Mouse (Mus musculus) layer of hippocampus, postnatal 10 days (tissue): ENCODE results near the gene Phospho1. TPM values are rescaled to one million over a fixed set of nuclear protein-coding genes. Genes with fewer than 3 reads are reported as not detected.

Experiments
- DNase-seq, 2 experiments: peaks; one replicate each; pipeline ENCODE4 v3.0.0; 2021; ENCODE audit warnings: low spot score in 2 of 2
- total RNA-seq, 2 experiments: library from RNA; stranded (reverse); gene quantifications; 2 replicates each; pipeline ENCODE4 v1.2.3; 2021

Phospho1 gene
- total RNA-seq, 2 experiments from 2014 or later: 17.8 to 21.3 TPM

DNA sequence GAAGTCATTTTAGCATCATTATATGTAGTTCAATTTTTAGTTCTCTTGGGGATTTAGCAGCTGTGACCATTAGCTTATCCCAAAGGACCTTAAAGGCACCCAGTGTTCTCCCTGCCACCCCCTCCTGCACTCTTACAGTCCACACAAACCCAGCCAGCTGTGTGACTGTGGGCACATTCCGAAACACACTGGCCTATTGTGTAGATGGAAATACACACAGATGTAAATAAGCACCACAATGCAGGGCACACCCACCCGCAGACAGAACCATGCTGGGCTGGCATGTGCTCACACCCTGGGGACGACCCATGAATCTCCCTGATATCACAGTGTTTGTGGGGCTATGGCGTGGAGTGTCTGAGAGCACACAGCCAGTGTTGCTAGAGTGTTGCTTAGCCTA, 12.1 kb upstream of the Phospho1 start:
- no peak for DNase-seq

DNA sequence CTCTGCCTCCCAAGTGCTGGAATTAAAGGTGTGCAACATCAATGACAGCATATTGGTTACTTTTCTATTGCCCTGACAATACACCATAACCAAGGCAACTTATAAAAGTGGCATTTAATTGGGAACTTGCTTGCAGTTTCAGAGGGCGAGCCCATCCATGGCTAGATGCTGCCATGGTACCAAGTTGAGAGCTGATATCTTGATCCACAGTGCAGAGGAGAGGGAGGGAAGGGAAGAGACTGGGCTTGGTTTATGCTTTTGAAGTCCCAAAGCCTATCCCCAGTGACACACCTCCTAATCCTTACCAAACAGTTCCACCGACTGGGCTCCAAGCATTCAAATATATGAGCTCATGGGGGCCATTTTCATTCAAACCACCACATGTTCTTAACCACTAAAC, 10.2 kb upstream of the Phospho1 start:
- no peak for DNase-seq

DNA sequence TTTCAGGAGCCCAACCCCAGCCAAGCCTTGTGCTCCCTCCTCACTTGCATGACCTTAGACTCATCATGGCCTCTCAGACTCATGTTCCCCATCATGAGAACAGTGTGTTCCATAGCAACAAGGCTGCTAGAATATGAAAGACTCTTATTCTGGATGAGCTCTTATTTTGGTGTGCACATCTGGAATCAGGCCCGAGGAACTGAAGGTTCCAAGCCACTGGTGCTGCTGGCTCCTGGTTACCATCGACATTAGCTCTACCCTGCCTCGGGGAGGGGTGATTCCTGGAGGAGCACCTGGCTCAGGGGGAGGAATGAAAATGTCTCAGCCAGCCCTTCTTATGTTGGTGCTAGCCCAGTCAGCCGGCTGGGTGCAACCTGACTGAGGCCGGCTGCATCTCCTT, 9.4 kb upstream of the Phospho1 start:
- no peak for DNase-seq

DNA sequence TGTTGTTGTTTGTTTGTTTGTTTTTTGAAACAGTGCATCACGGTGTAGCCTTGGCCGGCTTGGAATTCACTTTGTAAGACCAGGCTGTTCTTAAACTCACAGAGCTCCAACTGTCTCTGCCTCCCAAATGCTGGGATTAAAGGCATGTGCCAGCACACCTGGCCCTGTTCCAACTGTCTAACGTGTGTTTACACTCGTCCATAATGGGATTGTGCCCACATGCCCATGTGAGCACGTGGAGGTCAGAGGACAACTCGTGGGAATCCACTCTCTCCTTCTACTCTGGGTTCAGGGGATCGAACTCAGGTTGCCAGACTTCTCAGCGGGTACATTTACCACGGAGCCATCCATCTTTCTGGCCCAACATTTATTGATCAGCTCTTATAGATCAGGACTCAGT, 8.9 kb upstream of the Phospho1 start:
- DNase-seq: no peak

DNA sequence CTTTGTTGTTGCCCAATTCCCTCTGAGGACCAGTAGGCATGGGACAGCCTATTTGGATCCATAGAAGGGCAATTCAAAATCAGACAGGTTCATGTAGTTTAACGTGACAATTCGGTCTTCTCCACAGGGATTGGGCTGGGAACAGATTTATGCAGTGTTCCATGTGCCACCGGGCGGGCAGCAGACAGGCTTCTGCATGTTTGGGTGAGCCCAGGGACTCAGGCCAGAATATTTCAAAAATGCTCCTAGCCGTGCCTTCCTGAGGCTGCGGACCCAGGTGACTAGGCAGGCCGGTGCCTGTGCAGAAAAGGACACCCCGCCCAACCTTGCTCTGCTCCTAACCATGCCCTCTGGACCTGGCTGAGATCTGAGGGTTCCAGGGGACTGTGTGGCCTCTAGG, 5.2 kb upstream of the Phospho1 start:
- DNase-seq: no peak

DNA sequence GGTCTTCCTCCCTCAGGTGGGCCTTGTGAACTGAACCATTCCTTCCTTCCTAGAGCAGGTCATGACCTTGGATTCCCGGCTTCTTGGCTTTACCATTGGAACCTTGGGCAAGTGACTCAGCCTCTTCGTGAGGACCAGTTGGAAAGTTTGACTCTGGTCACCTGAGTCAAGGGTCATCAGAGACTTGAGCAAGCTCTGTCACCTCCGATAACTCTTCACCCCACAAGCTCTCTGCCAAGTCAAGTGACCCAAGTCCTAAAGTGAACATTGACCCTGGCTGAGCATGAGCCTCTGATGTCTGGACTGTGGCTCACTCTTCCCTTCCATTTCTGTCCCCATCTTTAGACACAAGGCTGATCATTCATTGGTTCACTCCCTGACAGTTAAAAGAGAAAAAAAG, 2.8 kb upstream of the Phospho1 start:
- no peak for DNase-seq

DNA sequence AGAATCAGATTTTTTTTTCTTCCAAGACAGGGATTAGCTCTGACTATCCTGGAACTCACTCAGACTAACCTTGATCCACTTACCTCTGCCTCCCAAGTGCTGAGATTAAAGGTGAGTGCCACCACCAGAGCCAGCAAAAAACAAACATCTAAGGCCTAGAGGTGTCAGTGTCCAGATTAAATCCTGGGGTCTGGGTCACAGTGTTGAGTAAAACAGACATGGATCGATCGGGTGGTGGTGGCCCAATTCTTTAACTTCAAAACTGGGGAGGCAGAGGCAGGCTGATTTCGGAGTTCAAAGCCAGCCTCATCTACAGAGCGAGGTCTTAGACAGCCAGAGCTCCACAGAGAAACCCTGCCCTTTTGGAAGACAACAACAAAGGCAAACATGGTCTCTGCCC, 1.9 kb upstream of the Phospho1 start:
- no peak for DNase-seq

DNA sequence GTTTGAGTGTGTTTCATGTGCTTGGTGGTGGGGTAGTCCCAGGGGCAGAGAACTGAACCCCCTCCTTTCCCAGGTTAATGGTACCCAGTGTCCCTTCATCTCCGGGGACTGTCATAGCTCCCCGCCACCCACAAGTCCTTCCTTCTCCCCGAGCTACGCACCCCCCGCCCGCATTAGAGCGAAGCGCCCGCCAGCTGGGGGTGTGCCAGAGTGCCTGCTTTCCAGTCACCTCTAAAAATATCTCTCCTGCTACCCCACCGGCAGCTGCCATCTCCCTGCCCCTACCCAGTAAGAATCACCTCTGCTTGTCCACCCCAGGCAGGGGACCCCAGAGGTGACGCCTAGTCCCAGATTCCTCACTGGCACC, 561 bp downstream of the Phospho1 start:
- peak; percentile 68 to 70 for DNase-seq

DNA sequence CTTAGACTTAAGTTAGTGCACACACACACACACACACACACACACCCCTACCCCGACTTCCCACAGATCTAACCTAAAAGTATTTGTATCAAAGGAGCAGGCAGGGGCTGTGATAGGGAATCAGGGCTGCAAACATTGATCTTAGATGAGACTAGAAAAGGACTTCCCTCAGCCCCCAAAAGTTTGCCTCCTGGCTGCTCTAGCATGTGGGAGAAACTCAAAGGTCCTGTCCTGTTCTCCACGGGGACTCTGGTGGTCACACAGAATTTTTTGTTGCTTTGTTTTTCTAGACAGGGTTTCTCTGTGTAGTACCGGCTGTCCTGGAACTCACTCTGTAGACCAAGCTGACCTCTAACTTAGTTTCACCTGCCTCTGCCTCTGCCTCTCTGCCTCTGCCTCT, 1.3 kb downstream of the Phospho1 start:
- no peak for DNase-seq

DNA sequence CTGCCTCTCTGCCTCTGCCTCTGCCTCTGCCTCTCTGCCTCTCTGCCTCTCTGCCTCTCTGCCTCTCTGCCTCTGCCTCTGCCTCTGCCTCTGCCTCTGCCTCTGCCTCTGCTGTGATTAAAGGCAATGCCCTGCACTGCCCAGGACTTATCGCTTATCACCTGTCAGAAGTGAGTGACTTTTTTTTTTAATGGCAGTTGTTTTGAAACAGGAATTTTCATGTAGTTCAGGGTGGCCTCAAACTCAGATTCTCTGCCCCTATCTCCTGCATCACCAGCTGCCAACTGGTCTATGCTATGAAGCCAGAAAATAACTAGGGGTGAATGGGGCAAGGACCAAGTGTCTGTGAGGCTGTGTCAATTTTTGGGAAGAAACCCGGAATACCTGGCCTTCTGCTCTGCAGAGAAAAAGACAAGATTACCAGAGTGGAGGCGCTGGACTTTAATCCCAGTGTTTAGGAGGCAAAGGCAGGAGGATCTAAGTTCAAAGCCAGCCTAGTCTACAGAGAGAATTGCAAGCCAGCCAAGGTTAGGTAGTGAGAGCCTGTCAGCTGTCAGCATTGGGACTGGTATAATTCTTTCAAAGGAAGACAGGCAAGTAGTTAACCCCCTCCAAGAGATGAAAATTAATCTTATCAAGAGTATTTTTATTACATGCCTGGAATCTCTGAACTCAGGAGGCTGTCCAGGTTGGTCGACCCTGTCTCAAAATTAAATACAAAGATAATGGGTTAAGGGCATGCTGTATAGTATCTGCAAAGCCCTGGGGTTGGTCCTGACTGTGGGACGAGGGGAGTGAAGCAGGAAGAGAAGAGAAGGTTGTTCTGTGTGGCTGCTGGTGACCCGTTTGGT, 2.2 kb downstream of the Phospho1 start:
- DNase-seq: no peak

DNA sequence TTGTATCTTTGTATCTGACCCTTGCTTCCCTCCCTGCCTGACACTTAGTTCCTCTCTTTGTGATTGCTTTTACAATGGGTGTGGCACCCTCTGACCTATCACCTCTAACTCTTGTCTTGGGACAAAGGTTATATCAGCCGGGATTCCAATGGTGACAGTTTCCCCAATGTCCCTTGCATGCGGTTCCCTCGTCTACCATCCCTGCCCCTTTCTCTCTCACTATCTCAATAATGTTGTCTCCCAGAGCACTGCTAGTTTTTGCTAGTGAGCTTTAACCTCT, 2.8 kb downstream of the Phospho1 start:
- no peak for DNase-seq

DNA sequence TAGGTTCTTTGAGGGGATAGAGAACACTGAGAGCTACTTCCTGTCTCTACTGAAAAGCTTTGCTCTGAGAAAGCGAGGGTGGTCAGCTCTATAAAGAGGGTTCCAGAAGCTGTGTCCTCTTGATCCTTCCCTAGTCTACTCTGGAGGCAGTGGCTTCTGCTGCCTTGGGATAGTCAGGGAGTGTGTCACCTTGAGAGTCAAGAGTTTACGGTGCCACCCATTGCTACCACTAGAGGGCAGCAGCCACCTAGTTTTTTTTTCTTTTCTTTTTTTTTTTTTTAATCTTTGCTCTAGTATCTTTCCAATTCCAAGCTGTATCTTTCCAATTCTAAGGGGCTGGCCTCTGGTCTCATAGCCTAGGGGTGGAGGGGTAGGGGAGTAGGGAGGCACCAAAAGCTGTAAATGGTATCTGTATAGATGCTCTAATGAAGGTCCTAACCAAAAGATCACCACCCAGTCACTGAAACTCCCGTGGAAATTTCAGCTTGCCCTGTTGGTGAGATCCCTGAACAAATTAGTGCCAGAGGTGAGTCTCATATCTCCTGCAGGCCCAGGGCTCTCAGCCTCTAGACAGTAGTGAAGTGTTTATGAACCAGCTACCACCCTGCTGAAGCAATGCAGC, 3.3 kb downstream of the Phospho1 start:
- peak; percentile 77 for DNase-seq

DNA sequence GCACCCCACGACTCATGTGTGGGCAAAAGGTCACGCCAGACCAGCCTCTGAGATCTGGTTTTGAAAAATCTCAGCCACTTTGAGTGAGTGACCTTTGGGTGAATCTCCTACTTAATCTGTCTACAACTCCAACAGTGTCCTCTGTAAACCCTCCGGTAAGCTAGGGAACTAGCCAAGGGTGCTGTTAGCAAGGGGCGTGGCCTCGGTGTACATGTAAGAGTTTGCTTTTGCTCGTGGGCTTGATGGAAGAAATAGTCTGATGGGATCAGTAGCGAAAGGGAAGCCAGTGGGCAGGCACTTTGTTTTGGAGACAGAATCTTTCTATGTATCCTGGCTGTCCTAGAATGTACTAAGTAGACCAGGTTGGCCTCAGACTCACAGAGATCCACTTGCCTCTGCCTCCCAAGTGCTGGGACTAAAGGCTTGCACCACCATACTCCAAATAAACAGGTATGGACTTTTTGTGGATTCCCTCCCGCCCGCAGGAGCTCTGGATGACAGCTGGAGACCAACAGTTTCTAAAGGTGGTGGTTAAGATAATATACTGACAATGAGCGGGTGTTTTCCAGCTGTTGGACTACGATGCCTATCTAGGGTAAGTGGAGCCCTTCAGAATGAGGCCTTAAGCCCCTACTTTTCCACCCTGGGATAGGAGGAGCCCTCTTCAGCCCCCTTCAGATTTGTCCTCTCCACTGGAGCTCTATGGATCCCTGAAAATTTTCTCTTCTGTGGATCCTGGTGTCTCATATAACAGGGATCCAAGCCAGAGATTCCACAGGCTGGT, 4.1 kb downstream of the Phospho1 start:
- DNase-seq: no peak

DNA sequence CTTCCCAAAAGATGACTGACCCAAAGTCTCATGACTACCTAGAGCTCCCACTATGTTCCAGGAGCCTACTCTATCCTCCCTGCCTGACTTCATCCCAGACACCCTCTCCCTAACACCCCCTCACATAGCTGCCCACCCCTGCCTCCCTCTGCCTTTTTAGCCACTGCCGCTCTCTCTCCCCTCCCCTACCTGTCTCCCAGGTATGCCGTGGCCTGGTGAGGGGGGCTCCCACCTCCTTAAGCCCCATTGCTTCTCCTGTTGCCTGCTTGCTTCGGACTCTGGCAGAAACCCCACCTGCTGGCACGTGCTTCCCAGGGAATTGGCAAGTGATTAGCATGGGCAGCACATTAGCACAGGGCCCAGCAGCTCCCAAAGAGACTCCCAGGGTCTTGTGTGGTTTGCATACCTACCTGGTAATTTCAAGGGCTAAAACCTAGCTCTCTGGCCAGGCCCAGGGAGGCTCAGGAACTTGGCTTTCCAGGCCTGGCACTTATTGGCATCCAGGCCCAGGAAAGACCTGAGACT, 5.3 kb downstream of the Phospho1 start:
- no peak for DNase-seq

DNA sequence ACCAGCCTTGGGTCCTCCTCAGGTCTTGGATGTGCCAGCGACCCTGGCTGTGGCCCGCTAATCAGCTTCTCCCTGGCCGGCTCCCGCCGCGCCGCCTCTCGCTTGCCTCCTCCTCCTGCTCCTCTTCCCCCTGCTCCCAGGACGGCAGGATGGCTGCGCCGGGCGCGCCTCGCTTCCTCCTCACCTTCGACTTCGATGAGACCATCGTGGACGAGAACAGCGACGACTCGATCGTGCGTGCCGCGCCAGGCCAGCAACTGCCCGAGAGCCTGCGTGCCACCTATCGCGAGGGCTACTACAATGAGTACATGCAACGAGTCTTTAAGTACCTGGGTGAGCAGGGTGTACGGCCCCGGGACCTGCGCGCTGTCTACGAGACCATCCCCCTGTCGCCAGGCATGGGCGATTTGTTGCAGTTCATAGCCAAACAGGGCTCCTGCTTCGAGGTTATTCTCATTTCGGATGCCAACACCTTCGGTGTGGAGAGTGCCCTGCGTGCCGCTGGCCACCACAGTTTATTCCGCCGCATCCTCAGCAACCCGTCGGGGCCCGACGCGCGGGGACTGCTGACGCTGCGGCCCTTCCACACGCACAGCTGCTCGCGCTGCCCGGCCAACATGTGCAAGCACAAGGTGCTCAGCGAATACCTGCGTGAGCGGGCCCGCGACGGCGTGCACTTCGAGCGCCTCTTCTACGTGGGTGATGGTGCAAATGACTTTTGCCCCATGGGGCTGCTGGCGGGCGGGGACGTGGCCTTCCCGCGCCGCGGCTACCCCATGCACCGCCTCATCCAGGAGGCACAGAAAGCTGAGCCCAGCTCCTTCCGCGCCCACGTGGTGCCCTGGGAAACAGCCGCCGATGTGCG, 6.3 kb downstream of the Phospho1 start:
- DNase-seq: peak in 1 of 2 experiments; percentile 30

DNA sequence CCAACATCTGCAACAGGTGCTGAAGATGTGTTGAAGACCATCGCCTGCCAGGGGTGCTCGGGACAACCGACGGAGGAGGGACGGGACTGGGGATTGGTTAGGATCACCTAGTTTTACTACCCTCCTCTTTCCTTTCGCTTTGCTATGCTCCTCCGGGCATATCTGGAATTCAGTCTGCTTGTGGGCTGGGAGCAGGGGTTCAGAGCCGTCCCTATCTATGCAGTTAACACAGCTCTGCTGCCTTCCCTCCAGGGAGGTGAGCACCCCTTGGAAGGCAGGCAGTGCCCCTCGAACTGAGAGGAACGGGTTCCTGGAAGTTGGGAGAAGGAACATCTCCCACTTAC, 6.9 kb downstream of the Phospho1 start:
- no peak for DNase-seq

DNA sequence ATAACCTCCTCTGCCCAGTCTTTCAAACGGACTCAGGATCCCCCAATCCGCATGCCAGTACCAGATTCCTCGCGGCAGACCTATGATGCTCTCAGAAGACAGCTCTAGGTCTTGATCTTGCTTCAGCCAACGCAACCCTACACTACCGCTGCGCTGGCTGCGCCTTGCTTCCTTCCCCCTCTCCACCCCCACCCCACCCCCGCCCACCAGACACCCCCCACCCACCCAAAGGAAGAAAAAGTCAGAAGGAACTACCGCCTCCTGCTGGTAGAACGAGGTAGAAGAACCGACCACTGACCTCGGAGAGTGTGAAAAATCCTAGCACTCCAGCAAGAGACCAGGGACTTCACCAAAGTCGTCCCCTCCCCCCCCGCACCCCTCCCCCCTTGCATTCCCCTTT, 7.3 kb downstream of the Phospho1 start:
- no peak for DNase-seq

DNA sequence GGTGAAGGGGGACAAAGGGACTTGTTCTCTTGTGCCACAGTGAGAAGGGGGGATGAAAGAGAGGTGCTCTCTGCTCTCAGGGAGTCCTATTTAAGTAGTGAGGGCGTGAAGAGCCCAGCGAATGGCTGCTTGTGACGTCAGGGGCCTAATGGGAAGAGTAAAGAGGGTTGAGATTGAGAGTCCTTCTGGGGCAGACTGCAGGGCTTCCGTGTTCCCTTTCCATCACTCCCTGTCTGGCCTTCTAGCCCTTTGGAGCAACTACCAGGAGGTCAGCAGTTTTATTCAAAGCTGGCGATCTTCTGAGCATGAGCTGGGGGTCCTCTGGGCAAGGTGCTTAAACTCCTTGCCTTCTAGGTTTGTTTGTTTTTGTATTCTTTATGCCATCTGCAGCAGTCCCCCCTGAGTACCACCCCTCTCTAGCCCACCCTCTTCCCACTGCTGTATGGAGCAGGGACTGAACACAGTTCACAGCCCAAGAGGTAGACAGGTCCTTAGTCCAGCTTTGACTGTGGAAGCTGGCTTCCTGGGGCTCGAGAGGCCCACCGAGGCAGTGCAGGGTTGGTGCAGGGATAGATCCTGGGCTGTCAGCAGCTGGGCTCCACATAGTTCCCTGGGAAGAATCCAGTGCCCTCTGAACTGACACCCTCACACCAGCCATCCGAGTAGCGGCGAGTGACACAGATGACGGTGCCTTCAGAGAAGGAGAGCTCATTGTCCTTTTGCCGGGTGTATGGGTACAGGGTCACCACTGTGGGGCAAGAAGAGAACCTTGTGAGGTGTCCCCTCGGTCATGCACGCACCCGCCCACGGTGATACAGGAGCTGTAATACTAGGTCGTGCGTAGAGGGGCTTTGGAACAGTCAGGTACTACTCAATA, 8.1 kb downstream of the Phospho1 start:
- DNase-seq: no peak

DNA sequence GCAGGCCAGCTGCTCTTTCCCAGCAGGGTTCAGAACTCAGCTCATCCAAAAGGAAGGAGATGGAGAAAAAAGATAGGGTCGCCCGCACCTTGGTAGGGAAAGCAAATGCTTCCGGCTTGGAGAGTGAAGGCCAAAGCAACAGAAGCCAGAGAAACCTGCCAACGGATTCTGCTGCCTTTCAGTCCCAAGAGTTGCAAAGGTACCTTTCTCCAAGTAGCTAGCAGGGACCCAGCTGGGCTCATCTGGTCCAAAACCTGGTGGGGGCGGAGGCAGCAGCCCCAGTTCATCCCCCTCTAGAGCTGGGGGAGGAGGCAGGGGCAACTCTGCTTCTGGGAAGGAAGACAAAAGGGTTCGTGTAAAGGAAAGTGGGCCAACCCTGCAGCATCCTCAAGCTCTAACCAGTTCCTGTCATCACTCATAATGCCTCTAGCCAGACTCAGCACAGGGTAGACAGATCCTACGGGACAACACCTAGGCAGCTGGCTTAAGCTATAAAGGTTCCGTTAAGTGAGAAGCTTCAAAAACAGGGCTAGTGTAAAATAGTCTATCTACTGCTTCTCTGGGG, 8.8 kb downstream of the Phospho1 start:
- DNase-seq: no peak

DNA sequence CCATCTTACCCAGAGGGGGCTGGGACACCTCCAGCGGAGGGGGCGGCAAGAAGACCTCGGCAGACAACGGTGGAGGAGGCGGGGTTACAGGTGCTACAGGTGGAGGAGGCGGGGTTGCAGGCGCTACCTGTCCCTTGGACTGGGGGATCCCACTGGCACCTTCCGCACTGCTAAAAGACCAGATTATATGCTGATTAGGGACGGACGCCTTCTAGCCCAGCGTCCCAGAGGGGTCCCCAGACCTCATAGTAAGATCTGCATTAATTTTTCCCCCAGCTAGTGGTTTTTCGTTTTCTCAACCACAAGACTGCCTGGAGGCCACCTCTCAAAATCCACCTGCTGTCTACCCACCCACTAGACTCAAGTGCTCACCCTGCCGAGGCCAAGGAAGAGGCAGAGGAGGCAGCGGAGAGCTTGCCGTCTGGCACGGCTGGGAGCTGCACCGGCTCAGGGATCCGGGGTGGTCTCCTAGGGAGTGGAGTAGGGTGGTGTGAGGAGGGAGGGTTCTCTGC, 9.4 kb downstream of the Phospho1 start:
- DNase-seq: no peak
